Mouse (Mus musculus) neutrophil, adult 5-6 weeks (primary cell): ENCODE results near the gene Dnajc8. TPM values are rescaled to one million over a fixed set of nuclear protein-coding genes. Genes with fewer than 3 reads are reported as not detected.
A peak's percentile ranks its signal among the peaks of the same experiment; 100 is the strongest.

Source experiments
- ATAC-seq: fragments of 151-379, 151-347 bp; 2 replicates; pipeline ENCODE4 v1.8.0; 2017; ENCODE audit warnings: mild to moderate bottlenecking, moderate TSS enrichment; ENCODE audit not compliant: insufficient number of reproducible peaks, poor library complexity, low FRiP score, severe bottlenecking; ENCODE audit errors: extremely low read depth
- total RNA-seq: library from RNA; stranded (forward); fragments of 200-1000 nt; gene quantifications from 2 replicates; pipeline ENCODE4 v1.2.3, GENCODE M21; 2017

Dnajc8 gene
- total RNA-seq, 1 experiment from 2014 or later: 327 TPM

GRCm38 (mm10) chr4:132554221-132554620 is 18.9 kb downstream of the Dnajc8 start:
- no peak for ATAC-seq

- no peak for ATAC-seq
Measured at GRCm38 (mm10) chr4:132554653-132555052, 19.3 kb downstream of the Dnajc8 start.

- peak; percentile 63 for ATAC-seq
Measured at GRCm38 (mm10) chr4:132555550-132555949, 20.2 kb downstream of the Dnajc8 start.

GRCm38 (mm10) chr4:132563261-132563660 is 27.9 kb downstream of the Dnajc8 start:
- no peak for ATAC-seq

- peak; percentile 93 for ATAC-seq
Measured at GRCm38 (mm10) chr4:132563965-132564364, 28.6 kb downstream of the Dnajc8 start, which contains the start of gene Ptafr. TSS of gene Ptafr (plus strand) at chr4:132564067.

GRCm38 (mm10) chr4:132565089-132565747 is 29.9 kb downstream of the Dnajc8 start:
- no peak for ATAC-seq

GRCm38 (mm10) chr4:132567361-132567779 is 32.0 kb downstream of the Dnajc8 start:
- ATAC-seq: peak; percentile 28; the same call in 1 of the 2 replicates

- ATAC-seq: no peak
Measured at GRCm38 (mm10) chr4:132569115-132569514, 33.8 kb downstream of the Dnajc8 start.

- ATAC-seq: no peak
Measured at GRCm38 (mm10) chr4:132571190-132571589, 35.8 kb downstream of the Dnajc8 start.

GRCm38 (mm10) chr4:132573327-132573726 is 38.0 kb downstream of the Dnajc8 start:
- ATAC-seq: 0 out of 2 replicates have a peak, but pooled peaks have one; percentile 23

GRCm38 (mm10) chr4:132574809-132575347 is 39.5 kb downstream of the Dnajc8 start:
- no peak for ATAC-seq

GRCm38 (mm10) chr4:132583781-132584180 is 48.4 kb downstream of the Dnajc8 start:
- ATAC-seq: peak; percentile 74

GRCm38 (mm10) chr4:132584975-132585374 is 49.6 kb downstream of the Dnajc8 start:
- no peak for ATAC-seq

GRCm38 (mm10) chr4:132586282-132586681 is 50.9 kb downstream of the Dnajc8 start:
- no peak for ATAC-seq

GRCm38 (mm10) chr4:132588512-132588911 is 53.2 kb downstream of the Dnajc8 start:
- ATAC-seq: peak; percentile 63

- ATAC-seq: no peak
Measured at GRCm38 (mm10) chr4:132590642-132591041, 55.3 kb downstream of the Dnajc8 start.

- ATAC-seq: peak; percentile 89
Measured at GRCm38 (mm10) chr4:132592958-132593357, 57.6 kb downstream of the Dnajc8 start.

GRCm38 (mm10) chr4:132594191-132594590 is 58.8 kb downstream of the Dnajc8 start:
- no peak for ATAC-seq

GRCm38 (mm10) chr4:132598861-132599260 is 63.5 kb downstream of the Dnajc8 start:
- ATAC-seq: no peak

- ATAC-seq: no peak
Measured at GRCm38 (mm10) chr4:132599764-132600163, 64.4 kb downstream of the Dnajc8 start.
